ENCODE assay signal across 15 mouse cellular contexts in the genomic region with DNA sequence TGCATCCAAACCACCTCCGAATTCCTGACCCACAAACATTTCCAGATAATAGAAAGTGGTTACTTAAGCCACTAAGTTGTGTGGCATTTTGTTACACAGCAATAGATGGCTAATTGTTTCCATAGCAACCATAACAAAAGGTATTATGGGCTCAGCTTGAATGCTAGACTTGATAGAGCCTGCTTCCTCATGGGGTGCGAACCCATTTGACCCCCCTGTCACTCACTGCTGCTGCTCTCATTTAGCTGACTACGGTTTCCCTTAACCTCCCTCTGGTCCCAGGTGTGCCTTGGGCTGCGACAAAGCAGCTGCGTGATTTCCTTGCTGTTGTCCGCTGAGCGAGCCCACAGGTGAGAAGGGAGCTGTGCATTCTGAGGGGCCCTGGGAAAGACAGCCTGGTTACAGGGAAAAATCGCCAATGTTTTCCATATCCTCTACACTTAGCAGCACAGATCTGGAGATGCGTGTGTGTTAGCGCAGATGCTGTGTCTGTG.
DNase-seq lines count a peak whose midpoint lies in the region; ATAC-seq lines count a peak whose summit lies in the region.
"Had no signal": no experiment of that assay in that cellular context is flagged by ENCODE, and none has a peak within 500 bp of the region (broad histone marks: within the 10 kb centered on the region; RNA-seq: fewer than 3 reads in every experiment).

No protein-coding gene starts in this region.

- no peak for ATAC-seq in heart, embryonic 13.5 days (ENCODE audit: extremely low read depth, insufficient number of reproducible peaks, low FRiP score, low TSS enrichment)
- ATAC-seq in forebrain, embryonic 16.5 days: peak; percentile 31; the same call in 1 of the 2 replicates
- no peak for ATAC-seq in erythroid progenitor cell, adult 5-6 weeks (replicated peaks; ENCODE audit: low FRiP score, poor library complexity, severe bottlenecking)

- peaks cover 22% of the 10 kb centered on the region for H3K4me1 ChIP-seq in heart, embryonic 13.5 days
- H3K4me1 ChIP-seq in forebrain, embryonic 16.5 days (replicated peaks; ENCODE audit: control insufficient read depth, insufficient read depth, low read length): no peaks in the 10 kb centered on the region; the same call in 1 of the 2 replicates
- peaks cover 18% of the 10 kb centered on the region for H3K4me1 ChIP-seq in midbrain, embryonic 10.5 days
- H3K4me1 ChIP-seq in limb, embryonic 10.5 days: no peaks in the 10 kb centered on the region
- H3K4me1 ChIP-seq: megakaryocyte, embryonic 14.5 days had no signal

- no peak overlapping the region for H3K27ac ChIP-seq in heart, embryonic 13.5 days (replicated peaks)
- H3K27ac ChIP-seq in forebrain, embryonic 16.5 days (ENCODE audit: low read length): no peak overlapping the region
- no peak overlapping the region for H3K27ac ChIP-seq in midbrain, embryonic 10.5 days (replicated peaks)
- no peak overlapping the region for H3K27ac ChIP-seq in limb, embryonic 10.5 days
- H3K27ac ChIP-seq: neural tube, embryonic 13.5 days had no signal

- peak overlapping the region; percentile 24; the same call in 1 of the 2 replicates for H3K4me2 ChIP-seq in heart, embryonic 13.5 days
- H3K4me2 ChIP-seq in forebrain, embryonic 16.5 days (ENCODE audit: low read length): no peak overlapping the region
- H3K4me2 ChIP-seq: neural tube, embryonic 13.5 days had no signal

- H3K9me3 ChIP-seq in heart, embryonic 13.5 days: no peaks in the 10 kb centered on the region
- no peaks in the 10 kb centered on the region for H3K9me3 ChIP-seq in forebrain, embryonic 16.5 days (ENCODE audit: control insufficient read depth, low read length)
- no peaks in the 10 kb centered on the region for H3K9me3 ChIP-seq in midbrain, embryonic 10.5 days (replicated peaks)
- H3K9me3 ChIP-seq in limb, embryonic 10.5 days (replicated peaks): no peaks in the 10 kb centered on the region
- H3K9me3 ChIP-seq: megakaryocyte, embryonic 14.5 days; neural tube, embryonic 13.5 days had no signal

- no peak overlapping the region for H3K4me3 ChIP-seq in heart, embryonic 13.5 days
- H3K4me3 ChIP-seq in forebrain, embryonic 16.5 days (replicated peaks; ENCODE audit: low read length): no peak overlapping the region
- no peak overlapping the region for H3K4me3 ChIP-seq in midbrain, embryonic 10.5 days
- H3K4me3 ChIP-seq in limb, embryonic 10.5 days: no peak overlapping the region
- H3K4me3 ChIP-seq: megakaryocyte, embryonic 14.5 days; neural tube, embryonic 13.5 days had no signal

- WGBS in heart, embryonic 13.5 days: 58% methylated on average over 10 of the region's 10 CpGs
- 27% methylated on average over 10 of the region's 10 CpGs for WGBS in forebrain, embryonic 16.5 days
- WGBS in midbrain, embryonic 10.5 days: 40% methylated on average over 10 of the region's 10 CpGs
- WGBS in limb, embryonic 10.5 days: 73% methylated on average over 10 of the region's 10 CpGs

- H3K27me3 ChIP-seq in heart, embryonic 13.5 days (replicated peaks): no peaks in the 10 kb centered on the region
- no peaks in the 10 kb centered on the region; the same call in 1 of the 2 replicates for H3K27me3 ChIP-seq in forebrain, embryonic 16.5 days (replicated peaks; ENCODE audit: control insufficient read depth, insufficient read depth, low read length)
- H3K27me3 ChIP-seq in midbrain, embryonic 10.5 days (ENCODE audit: low read depth, poor library complexity, severe bottlenecking): peaks cover 34% of the 10 kb centered on the region
- H3K27me3 ChIP-seq in limb, embryonic 10.5 days (ENCODE audit: low read depth, poor library complexity, severe bottlenecking): no peaks in the 10 kb centered on the region

- DNase-seq in heart, postnatal 14 days: no peak
- DNase-seq in midbrain, embryonic 10.5 days (ENCODE audit: low spot score): peak; percentile 38
- no peak for DNase-seq in cerebellum, adult 8-10 months
- no peak for DNase-seq in limb, embryonic 10.5 days (ENCODE audit: low spot score)
- no peak for DNase-seq in thymus, postnatal 14 days
- DNase-seq: B cell, adult 2 months; cerebellum, adult 11 months; heart, postnatal 4 days; left cerebral cortex, postnatal 4 days; thymus, adult 18-20 months had no signal

- no peaks in the 10 kb centered on the region for H3K36me3 ChIP-seq in heart, embryonic 13.5 days
- H3K36me3 ChIP-seq in forebrain, embryonic 16.5 days (ENCODE audit: control insufficient read depth, insufficient read depth): no peaks in the 10 kb centered on the region
- H3K36me3 ChIP-seq in midbrain, embryonic 10.5 days: no peaks in the 10 kb centered on the region
- H3K36me3 ChIP-seq in limb, embryonic 10.5 days: no peaks in the 10 kb centered on the region
- H3K36me3 ChIP-seq: neural tube, embryonic 13.5 days had no signal

- no peak overlapping the region for H3K9ac ChIP-seq in heart, embryonic 13.5 days
- H3K9ac ChIP-seq in forebrain, embryonic 16.5 days (replicated peaks; ENCODE audit: low read depth, low read length): no peak overlapping the region
- H3K9ac ChIP-seq: neural tube, embryonic 13.5 days had no signal

- intact Hi-C loops in heart, postnatal 14 days (cut with DNase I): no loop called here
